Mouse (Mus musculus): Measurements from ENCODE around the gene Inpp5a. TPM values are rescaled to one million over a fixed set of nuclear protein-coding genes. Genes with fewer than 3 reads are reported as not detected.

Inpp5a gene
- polyA plus RNA-seq, 1 experiment from 2014 or later, result 18.4 TPM

DNA sequence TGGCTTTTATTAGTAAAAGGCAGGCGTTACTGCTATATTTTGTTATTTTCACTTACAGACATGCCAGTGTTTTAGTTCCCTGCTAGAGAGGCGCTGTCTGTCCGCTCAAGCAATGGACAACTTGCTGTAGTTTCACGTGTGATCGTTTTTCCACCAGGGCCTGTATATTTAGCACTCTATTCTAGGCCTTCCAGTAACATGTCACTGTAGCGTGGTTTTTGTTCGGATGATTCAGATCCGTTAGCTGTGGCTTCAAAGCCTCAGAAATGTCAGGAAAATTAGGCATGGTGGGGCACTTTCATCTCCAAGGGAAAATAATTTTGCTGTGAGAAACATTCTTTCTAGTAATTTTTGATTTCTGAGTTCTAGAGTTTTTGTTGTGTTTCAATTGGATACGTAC lies 2.0 kb downstream of the Inpp5a start:
- no peaks in the 10 kb centered on the region for H3K9me3 ChIP-seq (replicated peaks)
- H3K4me3 ChIP-seq (replicated peaks), result no peak overlapping the region
- H3K27ac ChIP-seq (replicated peaks), result no peak overlapping the region
- 0 out of 2 replicates have a peak overlapping the region, but pooled peaks have one; percentile 1 for H3K9ac ChIP-seq (replicated peaks)
- H3K4me2 ChIP-seq, result peak overlapping the region; percentile 79
- 87% methylated on average over 9 of the region's 9 CpGs for WGBS
- H3K36me3 ChIP-seq, result no peaks in the 10 kb centered on the region
- peaks cover 49% of the 10 kb centered on the region for H3K4me1 ChIP-seq
- no peak for ATAC-seq (ENCODE audit: low FRiP score)
- H3K27me3 ChIP-seq (replicated peaks), result no peaks in the 10 kb centered on the region

DNA sequence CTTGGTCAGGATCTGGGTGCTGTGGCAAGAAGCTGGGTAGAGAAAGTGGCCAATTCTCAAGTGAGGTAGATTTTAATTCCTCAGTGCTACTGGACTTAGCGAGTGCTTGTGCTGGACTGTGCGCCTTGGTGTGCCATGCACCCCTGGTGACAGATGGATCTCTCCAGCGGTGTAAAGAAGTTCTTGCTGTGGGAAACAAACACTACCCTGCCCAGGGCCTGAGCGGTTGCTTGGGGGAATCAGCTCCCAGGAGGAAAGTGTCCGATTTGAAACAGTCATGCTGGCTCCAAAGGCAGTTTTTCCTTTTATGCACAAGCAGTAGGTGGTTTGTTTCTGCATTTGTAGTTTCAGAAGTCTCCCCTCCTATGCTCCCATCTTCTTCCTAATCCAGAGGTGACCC lies 2.8 kb downstream of the Inpp5a start:
- Histone ChIP-seq H3K4me1 (peaks cover 49% of the 10 kb centered on the region), H3K36me3 (no peaks in the 10 kb centered on the region), H3K4me3 (replicated peaks) (no peak overlapping the region), H3K9me3 (replicated peaks) (no peaks in the 10 kb centered on the region), H3K27ac (replicated peaks) (no peak overlapping the region), H3K4me2 (peak overlapping the region; percentile 79), H3K9ac (replicated peaks) (no peak overlapping the region), H3K27me3 (replicated peaks) (no peaks in the 10 kb centered on the region)
- ATAC-seq (ENCODE audit: low FRiP score), result no peak
- 52% methylated on average over 5 of the region's 5 CpGs for WGBS

DNA sequence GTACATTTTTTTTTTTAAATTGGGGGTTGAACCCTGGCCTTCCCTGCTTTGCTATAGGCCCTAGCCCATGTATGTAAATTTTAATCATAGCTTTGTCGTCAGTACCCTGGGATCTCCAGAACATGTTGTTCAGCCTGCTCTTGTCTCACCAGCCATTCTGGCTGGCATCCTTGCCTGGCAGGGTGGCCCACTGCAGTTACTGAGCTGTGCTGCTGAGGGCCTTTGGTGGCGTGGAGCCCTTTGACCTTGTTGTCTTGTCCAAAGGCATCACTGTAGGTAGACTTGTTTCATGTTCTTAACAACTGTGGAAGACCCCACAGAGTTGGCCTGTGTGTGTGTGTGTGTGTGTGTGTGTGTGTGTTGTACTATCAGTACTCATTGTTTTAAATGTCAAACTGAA lies 3.2 kb downstream of the Inpp5a start:
- no peaks in the 10 kb centered on the region for H3K9me3 ChIP-seq (replicated peaks)
- 63% methylated on average over 2 of the region's 2 CpGs for WGBS
- no peaks in the 10 kb centered on the region for H3K27me3 ChIP-seq (replicated peaks)
- H3K4me3 ChIP-seq (replicated peaks), result no peak overlapping the region
- H3K9ac ChIP-seq (replicated peaks), result no peak overlapping the region
- H3K27ac ChIP-seq (replicated peaks), result no peak overlapping the region
- H3K36me3 ChIP-seq, result no peaks in the 10 kb centered on the region
- H3K4me2 ChIP-seq, result no peak overlapping the region
- ATAC-seq (ENCODE audit: low FRiP score), result no peak
- peaks cover 47% of the 10 kb centered on the region for H3K4me1 ChIP-seq

DNA sequence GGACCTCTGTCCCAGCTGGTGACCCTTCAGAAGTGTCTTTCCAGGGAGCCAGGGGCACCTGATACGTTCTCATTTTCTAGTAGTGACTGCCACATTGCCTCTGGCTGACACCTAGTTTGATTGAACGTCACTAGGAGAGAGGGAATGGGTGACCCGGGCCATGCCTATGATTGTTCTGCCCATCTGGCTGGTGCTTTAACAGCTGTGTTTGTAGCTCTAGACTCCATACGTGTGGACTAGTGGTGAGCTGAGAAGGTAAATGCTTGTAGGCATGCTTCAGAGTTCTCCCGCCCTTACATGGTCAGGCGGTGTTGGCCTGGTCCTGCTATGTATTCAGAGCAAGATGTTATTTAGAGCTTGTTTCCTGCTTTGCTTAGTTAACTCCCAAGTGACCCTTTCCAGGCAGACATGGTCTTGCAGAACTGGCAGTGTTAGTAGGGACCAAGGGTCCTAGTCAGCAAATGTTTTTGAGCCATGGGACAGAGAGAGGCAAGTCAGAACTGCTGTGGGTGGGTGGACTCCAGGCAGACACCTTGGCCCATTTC lies 3.9 kb downstream of the Inpp5a start:
- Histone ChIP-seq H3K27me3 (replicated peaks) (no peaks in the 10 kb centered on the region), H3K4me3 (replicated peaks) (no peak overlapping the region), H3K4me1 (peaks cover 47% of the 10 kb centered on the region), H3K27ac (replicated peaks) (no peak overlapping the region), H3K9ac (replicated peaks) (no peak overlapping the region), H3K9me3 (replicated peaks) (no peaks in the 10 kb centered on the region), H3K36me3 (no peaks in the 10 kb centered on the region), H3K4me2 (no peak overlapping the region)
- WGBS, result 71% methylated on average over 6 of the region's 6 CpGs
- ATAC-seq (ENCODE audit: low FRiP score), result no peak

DNA sequence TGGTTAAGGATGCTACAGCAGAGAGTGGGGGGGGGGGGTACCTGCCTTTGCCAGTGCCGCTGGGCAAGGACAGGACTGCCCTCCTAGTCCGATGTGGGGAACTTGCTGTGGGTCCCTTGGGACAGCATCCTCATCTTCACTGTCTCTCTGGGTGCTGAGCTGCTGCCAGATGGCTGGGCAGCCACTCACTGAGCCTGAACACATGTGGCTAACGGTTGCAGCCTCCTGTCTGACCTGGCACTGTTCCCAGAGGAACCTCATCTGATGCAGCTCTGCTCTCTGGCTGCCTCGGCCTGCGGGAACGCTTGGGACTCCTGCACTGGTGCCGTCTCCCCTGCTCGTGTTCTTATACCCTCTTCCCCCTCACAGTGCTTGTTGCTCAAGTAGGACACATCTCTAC lies 8.6 kb downstream of the Inpp5a start:
- Histone ChIP-seq H3K4me2 (no peak overlapping the region), H3K4me1 (peaks cover 29% of the 10 kb centered on the region), H3K9me3 (replicated peaks) (no peaks in the 10 kb centered on the region), H3K9ac (replicated peaks) (no peak overlapping the region), H3K36me3 (no peaks in the 10 kb centered on the region), H3K27ac (replicated peaks) (no peak overlapping the region), H3K27me3 (replicated peaks) (no peaks in the 10 kb centered on the region), H3K4me3 (replicated peaks) (no peak overlapping the region)
- ATAC-seq (ENCODE audit: low FRiP score), result peak; percentile 15; the same call in 1 of the 2 replicates
- 36% methylated on average over 8 of the region's 8 CpGs for WGBS

DNA sequence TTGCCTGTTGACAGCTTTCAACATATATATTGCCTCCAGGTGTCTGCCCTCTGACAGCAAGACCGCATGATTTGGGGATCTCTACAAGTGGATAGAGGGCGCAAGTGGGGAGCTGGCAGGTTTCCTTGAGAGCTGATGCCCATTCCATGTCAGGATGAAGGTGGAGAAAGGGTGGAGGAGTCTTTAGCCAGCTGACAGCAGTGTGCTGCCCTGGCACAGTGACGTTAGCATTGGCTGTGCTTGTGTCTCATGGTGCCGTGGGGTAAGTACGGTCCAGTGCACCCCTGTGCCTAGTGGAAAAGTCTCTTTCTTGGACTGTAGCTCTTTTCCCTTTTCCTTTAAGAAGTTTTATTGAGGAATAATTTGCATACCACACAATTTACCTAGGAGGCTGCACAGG lies 9.2 kb downstream of the Inpp5a start:
- no peaks in the 10 kb centered on the region for H3K27me3 ChIP-seq (replicated peaks)
- no peak overlapping the region for H3K27ac ChIP-seq (replicated peaks)
- no peak overlapping the region for H3K9ac ChIP-seq (replicated peaks)
- no peak for ATAC-seq (ENCODE audit: low FRiP score)
- H3K4me3 ChIP-seq (replicated peaks), result no peak overlapping the region
- no peak overlapping the region for H3K4me2 ChIP-seq
- H3K36me3 ChIP-seq, result no peaks in the 10 kb centered on the region
- H3K4me1 ChIP-seq, result peaks cover 23% of the 10 kb centered on the region
- no peaks in the 10 kb centered on the region for H3K9me3 ChIP-seq (replicated peaks)
- 86% methylated on average over 5 of the region's 5 CpGs for WGBS

DNA sequence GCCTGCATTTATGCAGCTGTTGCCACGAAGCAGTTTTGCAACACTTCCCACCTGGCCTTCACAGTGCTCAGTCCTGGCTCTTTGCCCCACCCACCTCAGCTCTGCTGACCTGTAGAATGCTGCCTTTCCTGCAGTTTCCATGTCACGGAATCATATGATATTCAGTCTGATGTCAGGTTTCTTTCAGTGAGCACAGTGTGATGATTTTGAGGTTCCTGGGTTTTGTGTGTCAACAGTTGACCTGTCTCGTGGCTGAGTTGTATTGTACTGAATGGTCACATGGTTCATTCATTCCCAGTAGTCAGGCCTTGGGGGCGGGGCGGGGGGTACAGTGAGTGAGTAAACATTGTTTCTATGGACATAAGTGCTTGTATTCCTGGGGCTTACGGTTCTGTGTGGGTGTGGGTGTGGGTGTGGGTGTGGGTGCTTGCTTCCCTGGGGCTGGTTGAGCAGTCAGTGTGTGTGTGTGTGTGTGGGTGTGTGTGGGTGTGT lies 9.7 kb downstream of the Inpp5a start:
- H3K9me3 ChIP-seq (replicated peaks), result no peaks in the 10 kb centered on the region
- H3K36me3 ChIP-seq, result no peaks in the 10 kb centered on the region
- no peak overlapping the region for H3K27ac ChIP-seq (replicated peaks)
- H3K27me3 ChIP-seq (replicated peaks), result no peaks in the 10 kb centered on the region
- H3K4me2 ChIP-seq, result no peak overlapping the region
- peaks cover 22% of the 10 kb centered on the region for H3K4me1 ChIP-seq
- ATAC-seq (ENCODE audit: low FRiP score), result no peak
- WGBS, result 74% methylated on average over 6 of the region's 6 CpGs
- H3K9ac ChIP-seq (replicated peaks), result no peak overlapping the region
- no peak overlapping the region for H3K4me3 ChIP-seq (replicated peaks)

DNA sequence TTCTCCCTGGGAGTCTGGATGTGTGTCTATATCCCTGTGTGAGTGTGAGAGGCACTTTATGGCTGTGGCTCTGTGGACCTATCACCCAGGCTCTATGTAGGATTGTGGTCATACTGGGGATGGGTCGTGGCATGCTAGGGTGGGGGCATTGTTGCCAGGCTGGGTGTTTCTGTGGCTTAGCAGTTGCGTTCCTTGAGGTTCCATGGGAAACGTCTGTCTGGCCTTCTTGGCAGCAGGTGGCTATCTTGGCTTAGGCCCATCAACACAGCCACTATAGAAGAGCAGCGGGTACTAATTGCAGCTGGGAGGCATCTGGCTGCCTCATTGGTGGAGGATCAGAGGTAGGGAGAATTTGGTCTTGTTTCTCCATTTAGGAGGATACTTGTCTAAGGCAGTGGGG lies 10.7 kb downstream of the Inpp5a start:
- Histone ChIP-seq H3K27ac (replicated peaks) (no peak overlapping the region), H3K4me1 (peaks cover 22% of the 10 kb centered on the region), H3K4me2 (no peak overlapping the region), H3K9ac (replicated peaks) (no peak overlapping the region), H3K4me3 (replicated peaks) (no peak overlapping the region), H3K27me3 (replicated peaks) (no peaks in the 10 kb centered on the region), H3K36me3 (no peaks in the 10 kb centered on the region), H3K9me3 (replicated peaks) (no peaks in the 10 kb centered on the region)
- no peak for ATAC-seq (ENCODE audit: low FRiP score)
- WGBS, result 61% methylated on average over 4 of the region's 4 CpGs

DNA sequence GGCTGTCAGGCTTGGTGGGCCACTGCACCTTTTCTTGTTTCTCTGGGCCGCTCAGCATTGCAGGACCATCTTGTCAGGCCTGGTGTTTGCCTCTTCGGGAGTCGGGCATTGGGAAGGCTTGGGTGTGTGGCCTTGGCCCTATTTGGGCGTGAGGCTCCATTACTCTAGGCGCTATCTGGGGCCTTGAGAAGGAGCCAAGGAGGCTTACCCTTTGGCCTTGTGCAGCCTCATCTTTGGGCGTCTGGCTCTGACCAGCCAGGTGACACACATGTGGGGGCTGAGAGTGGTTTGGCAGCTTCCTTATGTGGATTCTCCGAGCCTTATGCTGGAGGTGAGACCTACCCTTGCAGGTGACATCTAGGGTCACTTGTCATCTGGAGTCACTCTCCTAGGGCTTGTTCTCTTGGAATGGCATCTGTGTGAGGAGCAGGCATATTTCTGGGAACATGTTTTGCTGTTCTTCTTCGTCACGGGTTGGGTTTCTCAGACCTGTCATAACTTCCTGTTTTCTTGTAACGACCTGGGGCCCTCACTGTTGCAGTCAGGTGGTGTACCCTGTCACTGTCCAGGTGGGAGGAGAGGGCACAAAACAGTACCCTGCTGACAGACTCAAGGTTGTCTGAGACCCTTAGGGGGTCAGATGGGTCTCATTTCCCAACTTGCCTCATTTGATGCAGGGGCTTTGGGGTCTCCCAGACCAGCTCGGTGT lies 11.2 kb downstream of the Inpp5a start:
- Histone ChIP-seq H3K4me2 (no peak overlapping the region), H3K9ac (replicated peaks) (no peak overlapping the region), H3K9me3 (replicated peaks) (no peaks in the 10 kb centered on the region), H3K36me3 (no peaks in the 10 kb centered on the region), H3K27me3 (replicated peaks) (no peaks in the 10 kb centered on the region), H3K4me3 (replicated peaks) (no peak overlapping the region), H3K4me1 (peaks cover 22% of the 10 kb centered on the region), H3K27ac (replicated peaks) (no peak overlapping the region)
- ATAC-seq (ENCODE audit: low FRiP score), result no peak
- WGBS, result 90% methylated on average over 11 of the region's 11 CpGs

DNA sequence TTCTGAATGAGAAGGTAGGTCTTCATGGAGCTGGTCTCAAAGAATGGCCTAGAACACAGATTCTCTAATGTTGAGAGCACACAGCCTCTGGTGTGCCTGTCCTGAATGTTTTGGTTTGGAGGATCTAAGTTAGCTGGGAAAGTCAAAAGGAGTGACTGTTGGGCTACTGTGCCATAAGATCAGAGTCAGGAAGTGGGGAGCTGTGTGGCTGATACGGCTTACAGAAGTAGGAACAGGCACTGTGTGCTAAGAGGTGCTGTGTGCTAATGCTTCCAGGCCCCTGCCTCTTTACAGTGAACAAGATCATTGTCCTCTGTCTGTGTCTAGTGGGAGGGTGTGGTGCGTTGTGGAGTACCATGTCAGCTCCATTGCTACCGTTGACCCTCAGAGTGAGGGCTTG lies 12.0 kb downstream of the Inpp5a start:
- Histone ChIP-seq H3K27ac (replicated peaks) (no peak overlapping the region), H3K4me3 (replicated peaks) (no peak overlapping the region), H3K27me3 (replicated peaks) (no peaks in the 10 kb centered on the region), H3K36me3 (no peaks in the 10 kb centered on the region), H3K4me1 (peaks cover 22% of the 10 kb centered on the region), H3K9ac (replicated peaks) (no peak overlapping the region), H3K9me3 (replicated peaks) (no peaks in the 10 kb centered on the region), H3K4me2 (no peak overlapping the region)
- ATAC-seq (ENCODE audit: low FRiP score), result no peak
- 94% methylated on average over 3 of the region's 3 CpGs for WGBS

DNA sequence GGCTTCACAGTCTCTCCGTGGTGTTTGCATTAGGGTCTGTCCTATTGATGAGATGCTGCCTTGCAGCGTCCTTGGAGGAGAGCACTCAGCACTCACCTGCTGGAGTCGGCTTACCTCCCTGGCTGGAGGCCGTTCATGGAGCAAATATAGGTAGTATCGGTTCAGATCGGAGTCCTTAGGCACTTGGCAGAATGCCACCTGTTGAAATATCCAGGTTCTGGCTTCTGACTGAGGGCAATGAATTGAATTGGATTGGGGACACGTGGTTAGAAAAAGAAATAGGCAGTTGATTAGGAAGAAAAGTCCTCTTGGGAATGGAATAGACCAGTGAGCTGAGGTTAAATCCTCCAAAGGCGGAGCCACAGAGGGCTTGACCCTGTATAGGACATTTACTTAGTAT lies 12.9 kb downstream of the Inpp5a start:
- WGBS, result 87% methylated on average over 8 of the region's 8 CpGs
- H3K4me3 ChIP-seq (replicated peaks), result no peak overlapping the region
- H3K9me3 ChIP-seq (replicated peaks), result no peaks in the 10 kb centered on the region
- no peaks in the 10 kb centered on the region for H3K36me3 ChIP-seq
- no peaks in the 10 kb centered on the region for H3K27me3 ChIP-seq (replicated peaks)
- peaks cover 22% of the 10 kb centered on the region for H3K4me1 ChIP-seq
- no peak overlapping the region for H3K9ac ChIP-seq (replicated peaks)
- no peak overlapping the region for H3K4me2 ChIP-seq
- no peak overlapping the region for H3K27ac ChIP-seq (replicated peaks)
- ATAC-seq (ENCODE audit: low FRiP score), result no peak

DNA sequence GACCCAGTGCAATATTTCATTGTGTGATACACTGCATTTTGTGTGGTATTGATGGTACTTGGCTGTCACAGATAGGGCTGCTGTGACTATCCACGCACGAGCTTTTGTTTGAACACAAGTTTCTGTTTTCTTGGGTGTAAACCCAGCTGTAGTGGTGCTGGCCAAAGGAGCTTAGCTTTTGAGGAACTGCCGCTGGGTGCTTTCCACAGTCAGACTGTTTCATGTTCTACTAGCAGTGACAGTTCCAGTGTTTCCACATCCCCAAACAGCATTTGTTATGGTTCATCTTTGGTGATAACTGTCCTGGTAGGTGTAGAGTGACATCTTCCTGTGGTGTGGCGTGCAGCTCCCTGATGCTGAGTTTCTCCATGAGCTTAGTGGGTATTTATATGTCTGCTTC lies 13.8 kb downstream of the Inpp5a start:
- H3K4me3 ChIP-seq (replicated peaks), result no peak overlapping the region
- no peak overlapping the region for H3K9ac ChIP-seq (replicated peaks)
- no peak overlapping the region for H3K27ac ChIP-seq (replicated peaks)
- H3K4me2 ChIP-seq, result no peak overlapping the region
- ATAC-seq (ENCODE audit: low FRiP score), result no peak
- WGBS, result 91% methylated on average over 4 of the region's 4 CpGs
- peaks cover 16% of the 10 kb centered on the region for H3K4me1 ChIP-seq
- no peaks in the 10 kb centered on the region for H3K36me3 ChIP-seq
- no peaks in the 10 kb centered on the region for H3K27me3 ChIP-seq (replicated peaks)
- no peaks in the 10 kb centered on the region for H3K9me3 ChIP-seq (replicated peaks)
